Mouse (Mus musculus) midbrain, postnatal 0 days (tissue): Measurements from ENCODE around the gene Gm20388. TPM values are rescaled to one million over a fixed set of nuclear protein-coding genes. Genes with fewer than 3 reads are reported as not detected.
"Not testable (repeated sequence)": the region's sequence is repeated elsewhere in the genome, so short reads cannot be mapped to it uniquely, and the experiment has no call there.

Experiments used
- ATAC-seq: fragments of 200-750 bp; cut with Nextera tagmentation; 2 replicates; pipeline ENCODE4 v1.8.0; 2017; ENCODE audit warnings: moderate number of reproducible peaks, mild to moderate bottlenecking, moderate TSS enrichment, moderate library complexity; ENCODE audit not compliant: low FRiP score
- DNase-seq: peaks from one replicate; pipeline ENCODE4 v3.0.0-alpha.2; 2015; ENCODE audit warnings: low spot score
- H3K27ac ChIP-seq: fragments of 300-500 bp; sonication (generic); 2 replicates; pipeline ENCODE4 v1.5.1; 2014; ENCODE audit warnings: low read depth, mild to moderate bottlenecking, low read length, mixed read lengths
- H3K27me3 ChIP-seq: fragments of 300-500 bp; sonication (generic); 2 replicates; pipeline ENCODE4 v1.6.1; 2014; ENCODE audit warnings: low read length, control low read depth, mixed read lengths; ENCODE audit not compliant: insufficient read depth
- H3K36me3 ChIP-seq: fragments of 300-500 bp; sonication (generic); 2 replicates; pipeline ENCODE4 v1.6.1; 2014; ENCODE audit warnings: low read length, control low read depth, mixed read lengths; ENCODE audit not compliant: insufficient read depth
- H3K4me1 ChIP-seq: fragments of 300-500 bp; sonication (generic); 2 replicates; pipeline ENCODE4 v1.6.1; 2014; ENCODE audit warnings: mild to moderate bottlenecking, control low read depth, antibody characterized with exemption, low read length, mixed read lengths; ENCODE audit not compliant: insufficient read depth
- H3K4me2 ChIP-seq: fragments of 300-500 bp; sonication (generic); 2 replicates; pipeline ENCODE4 v1.6.1; 2014; ENCODE audit warnings: low read depth, mild to moderate bottlenecking, low read length, mixed read lengths; ENCODE audit not compliant: poor library complexity, severe bottlenecking
- H3K4me3 ChIP-seq: fragments of 300-500 bp; sonication (generic); 2 replicates; pipeline ENCODE4 v1.5.1; 2014; ENCODE audit warnings: low read depth, mild to moderate bottlenecking, low read length, moderate library complexity
- H3K9ac ChIP-seq: fragments of 300-500 bp; sonication (generic); replicated peaks from 2 replicates; pipeline ENCODE4 v1.6.1; 2014; ENCODE audit warnings: mild to moderate bottlenecking, low read length, moderate library complexity, mixed read lengths; ENCODE audit not compliant: poor library complexity, severe bottlenecking
- H3K9me3 ChIP-seq: fragments of 300-500 bp; sonication (generic); 2 replicates; pipeline ENCODE4 v1.6.1; 2016; ENCODE audit warnings: low read length, control low read depth
- CTCF ChIP-seq: IDR thresholded peaks from 2 replicates; pipeline ENCODE4 v1.5.1; 2016; ENCODE audit warnings: antibody characterized with exemption, mild to moderate bottlenecking
- WGBS: fragments of 180-500 bp; shearing (Covaris S2); extraction: QIAGEN DNeasy Blood & Tissue Kit; methylation state at CpG from one replicate; pipeline ENCODE4 v1.1.7; 2014; 5-methylcytosine and 5-hydroxymethylcytosine counted together
- polyA plus RNA-seq: library from polyadenylated mRNA; unstranded; fragments of >200 nt; fragmentation: Nextera tagmentation; extraction: Ambion mirVana; gene quantifications from 2 replicates; pipeline ENCODE4 v1.2.1, GENCODE M21; 2015
- total RNA-seq: library from RNA; depleted of rRNA; stranded (reverse); fragments of >200 nt; gene quantifications from 2 replicates; pipeline ENCODE4 v1.2.3, GENCODE M21; 2014

Gene Gm20388
- total and polyA plus RNA-seq, 2 experiments from 2014 or later: 74.2 TPM; not detected in 1

GRCm38 (mm10) chr8:123101735-123102685, 3191.4 kb downstream of the Gm20388 start, which contains the start of gene Rpl13:
TSS of gene Rpl13 (plus strand) at chr8:123102350.
- Histone ChIP-seq H3K4me3 (peak within 1 kb of the TSS; percentile 83), H3K27me3 (no peaks in the 10 kb centered on the region), H3K9ac (peak within 1 kb of the TSS; percentile 86), H3K27ac (peak within 1 kb of the TSS; percentile 97), H3K4me2 (peak within 1 kb of the TSS; percentile 78), H3K36me3 (peaks cover 35% of the 10 kb centered on the region), H3K4me1 (0 out of 2 replicates have a peak, but pooled peaks cover 3% of the 10 kb centered on the region), H3K9me3 (no peaks in the 10 kb centered on the region)
- DNase-seq (peak; percentile 99), ATAC-seq (peak; percentile 91)
- no peak for TF ChIP-seq CTCF
- WGBS: 1% methylated on average over 56 of the region's 56 CpGs

- peaks cover 27% of the 10 kb centered on the region for H3K36me3 ChIP-seq
- H3K27ac ChIP-seq: peak overlapping the region; percentile 97
- peak overlapping the region; percentile 83 for H3K4me3 ChIP-seq
- not testable (repeated sequence) for ATAC-seq, H3K27me3 ChIP-seq, H3K4me1 ChIP-seq, H3K9me3 ChIP-seq, DNase-seq
- peak overlapping the region; percentile 86 for H3K9ac ChIP-seq
- peak overlapping the region; percentile 78 for H3K4me2 ChIP-seq
- 2% methylated on average over 21 of the region's 26 CpGs for WGBS
Measured at GRCm38 (mm10) chr8:123102855-123103254, 3192.2 kb downstream of the Gm20388 start.

GRCm38 (mm10) chr8:123103285-123103684, 3192.6 kb downstream of the Gm20388 start:
- DNase-seq: no peak
- H3K9ac ChIP-seq: peak overlapping the region; percentile 86
- TF ChIP-seq CTCF: no peak
- H3K4me3 ChIP-seq: peak overlapping the region; percentile 83
- 17% methylated on average over 15 of the region's 15 CpGs for WGBS
- peak overlapping the region; percentile 78 for H3K4me2 ChIP-seq
- no peak for ATAC-seq
- peaks cover 25% of the 10 kb centered on the region for H3K36me3 ChIP-seq
- H3K9me3 ChIP-seq: no peaks in the 10 kb centered on the region
- H3K27me3 ChIP-seq: no peaks in the 10 kb centered on the region
- H3K27ac ChIP-seq: 0 out of 2 replicates have a peak overlapping the region, but pooled peaks have one; percentile 97
- 0 out of 2 replicates have a peak, but pooled peaks cover 3% of the 10 kb centered on the region for H3K4me1 ChIP-seq

GRCm38 (mm10) chr8:123104046-123104767, 3193.6 kb downstream of the Gm20388 start:
- H3K27me3 ChIP-seq: no peaks in the 10 kb centered on the region
- peak overlapping the region; percentile 6; the same call in 1 of the 2 replicates for H3K4me2 ChIP-seq
- ATAC-seq (no peak), DNase-seq (no peak)
- H3K4me1 ChIP-seq: 0 out of 2 replicates have a peak, but pooled peaks cover 3% of the 10 kb centered on the region
- H3K36me3 ChIP-seq: peaks cover 21% of the 10 kb centered on the region
- no peak for TF ChIP-seq CTCF
- H3K4me3 ChIP-seq: peak overlapping the region; percentile 83; the same call in 1 of the 2 replicates
- WGBS: 77% methylated on average over 6 of the region's 6 CpGs
- no peaks in the 10 kb centered on the region for H3K9me3 ChIP-seq
- no peak overlapping the region for H3K27ac ChIP-seq
- peak overlapping the region; percentile 86; the same call in 1 of the 2 replicates for H3K9ac ChIP-seq

- peaks cover 20% of the 10 kb centered on the region for H3K36me3 ChIP-seq
- H3K9me3 ChIP-seq: no peaks in the 10 kb centered on the region
- no peak overlapping the region for H3K27ac ChIP-seq
- no peak overlapping the region for H3K9ac ChIP-seq
- no peak for ATAC-seq
- 70% methylated on average over 5 of the region's 5 CpGs for WGBS
- 0 out of 2 replicates have a peak, but pooled peaks cover 3% of the 10 kb centered on the region for H3K4me1 ChIP-seq
- H3K4me2 ChIP-seq: no peak overlapping the region
- H3K27me3 ChIP-seq: no peaks in the 10 kb centered on the region
- DNase-seq: peak; percentile 81
- no peak overlapping the region for H3K4me3 ChIP-seq
- peak; percentile 79 for TF ChIP-seq CTCF
Measured at GRCm38 (mm10) chr8:123105553-123106326, 3195.1 kb downstream of the Gm20388 start.
